Mouse (Mus musculus): Measurements from ENCODE around the gene Hcn1. TPM values are rescaled to one million over a fixed set of nuclear protein-coding genes. Genes with fewer than 3 reads are reported as not detected.

Gene Hcn1
- 0.01 TPM in 1 of 2 replicates, not detected in the other for polyA plus RNA-seq (2012; ENCODE audit: low replicate concordance)

DNA sequence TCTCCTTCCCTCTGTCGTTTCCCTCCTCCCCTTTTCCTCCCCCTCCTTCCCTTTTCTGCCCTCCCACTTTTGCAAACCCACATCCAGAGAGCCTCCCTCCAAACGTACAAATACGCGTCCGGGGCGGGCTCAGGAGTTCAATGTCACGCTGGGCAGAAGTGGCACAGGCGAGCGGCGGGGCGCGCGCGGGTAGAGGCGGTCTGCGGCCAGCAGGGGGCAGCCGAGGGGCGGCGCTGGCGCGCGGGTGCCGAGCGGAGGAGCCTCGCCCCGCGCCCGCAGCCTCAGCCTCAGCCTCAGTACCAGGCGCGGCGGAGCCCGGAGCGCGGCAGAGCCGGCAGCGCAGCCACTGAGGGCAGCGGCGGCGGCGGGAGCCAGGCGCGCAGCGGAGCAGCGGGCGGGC lies at the start of gene Hcn1:
Gene Hcn1 (plus strand): TSS at position 140 of the 400 bp plus-strand sequence.

Data from hematopoietic multipotent progenitor cell, adult 10-12 weeks (in vitro differentiated cells).